Mouse (Mus musculus) cerebellum, postnatal 10 days (tissue): ENCODE data around the gene Prf1.

Experiments
- DNase-seq, 2 experiments: peaks; one replicate each; pipeline ENCODE4 v3.0.0; 2021; ENCODE audit warnings: mixed read lengths in 2 of 2

Gene Prf1

GRCm38 (mm10) chr10:61297477-61297876 lies at the start of gene Prf1:
Prf1 (plus strand) TSS chr10:61297833.
- DNase-seq, result no peak

- no peak for DNase-seq
Observed at GRCm38 (mm10) chr10:61248596-61249114, 49.0 kb upstream of the Prf1 start.

GRCm38 (mm10) chr10:61249951-61250350 lies 47.7 kb upstream of the Prf1 start:
- no peak for DNase-seq

GRCm38 (mm10) chr10:61254761-61255160 lies 42.9 kb upstream of the Prf1 start:
- DNase-seq, result peak; percentile 93 to 95

GRCm38 (mm10) chr10:61255190-61255589 lies 42.4 kb upstream of the Prf1 start:
- peak; percentile 70 to 72 for DNase-seq

- DNase-seq, result no peak
Observed at GRCm38 (mm10) chr10:61256665-61257064, 41.0 kb upstream of the Prf1 start.

GRCm38 (mm10) chr10:61258131-61258530 lies 39.5 kb upstream of the Prf1 start:
- no peak for DNase-seq

- DNase-seq, result peak; percentile 82 to 95
Observed at GRCm38 (mm10) chr10:61261229-61262156, 36.1 kb upstream of the Prf1 start.

GRCm38 (mm10) chr10:61263606-61264005 lies 34.0 kb upstream of the Prf1 start:
- no peak for DNase-seq

GRCm38 (mm10) chr10:61267378-61267777 lies 30.3 kb upstream of the Prf1 start:
- no peak for DNase-seq

GRCm38 (mm10) chr10:61272089-61272626 lies 25.5 kb upstream of the Prf1 start:
- DNase-seq, result no peak

GRCm38 (mm10) chr10:61272631-61273030 lies 25.0 kb upstream of the Prf1 start:
- DNase-seq, result no peak

- peak in 1 of 2 experiments; percentile 59 for DNase-seq
Observed at GRCm38 (mm10) chr10:61273081-61273843, 24.4 kb upstream of the Prf1 start, which contains the start of gene Adamts14. Adamts14 (minus strand) TSS chr10:61273438.

GRCm38 (mm10) chr10:61273844-61274215 lies 23.8 kb upstream of the Prf1 start:
- DNase-seq, result peak in 1 of 2 experiments; percentile 48

- DNase-seq, result no peak
Observed at GRCm38 (mm10) chr10:61274532-61274931, 23.1 kb upstream of the Prf1 start.

GRCm38 (mm10) chr10:61275669-61276110 lies 21.9 kb upstream of the Prf1 start:
- DNase-seq, result peak; percentile 60 to 65

- DNase-seq, result no peak
Observed at GRCm38 (mm10) chr10:61277051-61277450, 20.6 kb upstream of the Prf1 start.

- DNase-seq, result peak; percentile 44 to 57
Observed at GRCm38 (mm10) chr10:61277918-61278674, 19.5 kb upstream of the Prf1 start.

GRCm38 (mm10) chr10:61281115-61281514 lies 16.5 kb upstream of the Prf1 start:
- no peak for DNase-seq

- no peak for DNase-seq
Observed at GRCm38 (mm10) chr10:61284309-61284708, 13.3 kb upstream of the Prf1 start.

GRCm38 (mm10) chr10:61285271-61285670 lies 12.4 kb upstream of the Prf1 start:
- DNase-seq, result peak; percentile 85 to 89

GRCm38 (mm10) chr10:61286246-61286645 lies 11.4 kb upstream of the Prf1 start:
- no peak for DNase-seq
